Mouse (Mus musculus) cortical plate, adult 2 months (tissue): ENCODE results near the gene Ubtf.

Source experiments
- CTCF ChIP-seq: fragments of 200-500 bp; IDR thresholded peaks from 2 replicates; pipeline ENCODE4 v1.5.1; 2011; ENCODE audit warnings: mild to moderate bottlenecking, control low read depth, low read length; ENCODE audit not compliant: insufficient read depth; ENCODE audit errors: extremely low read depth
- POLR2A ChIP-seq: fragments of 200-500 bp; IDR thresholded peaks from 2 replicates; pipeline ENCODE4 v1.6.1; 2011; ENCODE audit warnings: mild to moderate bottlenecking, low read length, control low read depth; ENCODE audit not compliant: insufficient read depth; ENCODE audit errors: extremely low read depth

- no peak for TF ChIP-seq CTCF
- TF ChIP-seq POLR2A, result no peak
Measured at GRCm38 (mm10) chr11:102283922-102284321, 35.6 kb downstream of the Ubtf start.
